Mouse (Mus musculus) kidney, adult 10 weeks (tissue): Measurements from ENCODE around the gene Ift22. TPM values are rescaled to one million over a fixed set of nuclear protein-coding genes. Genes with fewer than 3 reads are reported as not detected.

ENCODE experiments used
- polyA plus RNA-seq: library from polyadenylated mRNA; stranded (reverse); fragments of 350-450 nt; fragmentation: Illumina TruSeq; extraction: RNeasy Lipid Tissue Mini Kit (QIAGEN cat#74804); gene quantifications from one replicate; pipeline ENCODE4 v1.2.3, GENCODE M21; 2014; ENCODE audit warnings: low read depth, low replicate concordance

Gene Ift22
- polyA plus RNA-seq, result 6.5 TPM

DNA sequence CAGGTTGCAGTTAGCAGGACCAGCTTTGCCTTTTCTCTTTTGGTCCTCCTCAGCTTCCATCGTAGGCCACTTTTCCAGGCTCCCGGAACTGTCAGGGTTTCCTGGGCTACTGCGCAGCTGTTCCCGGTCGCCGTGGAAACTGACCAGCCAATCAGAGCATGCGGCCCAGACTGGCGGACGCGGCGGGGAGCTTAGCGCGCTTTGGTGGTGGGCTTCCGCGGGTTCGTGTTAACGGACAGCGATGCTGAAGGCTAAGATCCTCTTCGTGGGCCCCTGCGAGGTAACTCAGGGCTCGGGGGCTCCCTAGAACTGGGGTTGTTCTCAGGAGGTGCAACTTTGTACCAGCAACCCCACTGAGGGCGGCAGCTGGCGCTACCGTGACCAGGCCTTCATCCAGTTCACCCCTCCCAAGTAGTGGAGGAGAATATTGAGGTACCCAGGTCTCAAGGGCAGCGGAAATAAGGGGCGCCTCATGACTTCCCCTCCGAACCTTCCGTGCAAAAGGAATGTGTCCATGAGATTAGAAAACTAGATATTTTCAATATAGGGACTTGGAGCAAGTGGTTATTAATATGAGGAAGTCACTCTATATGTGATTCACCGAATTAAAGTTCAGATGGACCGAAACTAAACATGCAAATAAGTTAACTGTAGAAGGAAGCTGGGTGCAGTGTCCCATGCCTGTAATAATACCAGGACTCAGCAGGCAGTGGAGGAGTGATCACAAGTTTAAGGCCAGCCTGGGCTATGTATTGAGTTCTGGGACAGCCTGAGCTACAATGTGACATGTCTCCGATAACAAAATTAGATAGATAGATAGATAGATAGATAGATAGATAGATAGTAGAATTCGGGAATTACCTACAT, at the start of gene Ift22:
Ift22 (plus strand) TSS at position 160 of the 867 bp plus-strand sequence.

DNA sequence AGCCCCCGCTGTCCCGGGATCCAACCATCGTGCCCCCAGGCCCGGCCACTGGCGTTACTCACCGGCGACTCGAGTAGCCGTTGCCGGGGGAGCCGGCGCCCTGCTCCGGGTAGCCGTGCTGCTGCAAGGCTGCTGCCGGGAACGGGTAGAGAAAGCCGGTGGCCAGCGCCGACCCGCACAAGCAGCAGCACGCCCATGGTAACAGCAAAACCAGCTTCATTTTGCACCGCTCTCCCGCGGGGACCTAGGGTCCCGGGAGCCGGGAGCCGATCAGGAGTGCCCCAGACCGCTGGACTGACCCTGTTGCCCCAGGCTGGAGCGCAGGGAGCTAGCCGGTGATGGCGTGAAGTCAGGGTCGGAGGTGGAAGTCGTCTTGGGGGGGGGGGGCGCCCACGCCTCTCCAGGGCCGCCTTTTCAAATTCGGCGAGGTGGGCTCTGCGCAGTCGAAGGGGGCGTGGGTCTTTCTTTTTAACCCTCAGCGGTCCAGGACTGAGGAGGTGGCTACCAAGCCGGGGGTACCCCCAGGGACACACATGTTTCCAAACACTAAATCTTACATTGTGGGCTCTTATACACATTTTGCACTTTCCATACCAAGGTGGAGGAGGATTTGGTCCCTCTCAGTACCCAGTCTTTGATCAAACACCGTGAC, 25.0 kb upstream of the Ift22 start, which contains the start of gene Col26a1:
Col26a1 (minus strand) TSS at position 422 of the 652 bp plus-strand sequence.

DNA sequence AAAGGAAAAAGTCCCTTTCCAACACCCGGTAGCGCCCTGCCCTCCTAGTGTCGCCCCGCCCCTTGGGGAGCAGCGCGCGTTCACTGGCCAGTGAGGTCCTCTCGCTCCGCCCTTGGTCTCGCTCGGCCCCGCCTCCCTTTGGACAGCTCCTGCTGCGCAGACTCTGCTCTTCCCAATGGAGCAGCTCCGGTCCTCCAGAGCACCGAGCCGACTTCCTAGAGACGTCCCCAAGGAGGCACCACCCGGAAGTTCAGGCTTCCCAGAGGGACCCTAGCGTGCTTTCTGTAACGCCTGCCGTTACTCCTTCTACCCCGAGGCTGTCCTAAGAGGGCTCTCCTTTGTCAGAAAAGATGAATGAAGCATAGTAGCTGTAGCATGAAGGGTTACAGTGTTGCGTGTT, 45.1 kb downstream of the Ift22 start, which contains the start of gene Fis1:
Fis1 (plus strand) TSS at position 261 of the 400 bp plus-strand sequence.

Other genes with a start within 250 kb of the Ift22 start
- not detected for gene Myl10, start 215.0 kb upstream of the Ift22 start, polyA plus RNA-seq
- gene Col26a1, start 24.9 kb upstream of the Ift22 start, polyA plus RNA-seq, result 0.32 TPM
- gene Fis1, start 45.1 kb downstream of the Ift22 start, polyA plus RNA-seq, result 9.4 TPM
- gene Cldn15, start 58.5 kb downstream of the Ift22 start, polyA plus RNA-seq, result 4.0 TPM
- 1.3 TPM for gene Plod3, start 78.9 kb downstream of the Ift22 start, polyA plus RNA-seq
- 3.6 TPM for gene Znhit1, start 79.9 kb downstream of the Ift22 start, polyA plus RNA-seq
- not detected for gene Vgf, start 118.2 kb downstream of the Ift22 start, polyA plus RNA-seq
- 18.8 TPM for gene Ap1s1, start 138.0 kb downstream of the Ift22 start, polyA plus RNA-seq
- 1.3 TPM for gene Serpine1, start 164.1 kb downstream of the Ift22 start, polyA plus RNA-seq
- 15.4 TPM for gene Trim56, start 208.1 kb downstream of the Ift22 start, polyA plus RNA-seq
- not detected for gene Muc3, start 241.2 kb downstream of the Ift22 start, polyA plus RNA-seq